Mouse (Mus musculus) CD4-positive, CD25-positive, alpha-beta regulatory T cell, adult 2 months (primary cell): Measurements from ENCODE around the gene Trir.

Experiments
- DNase-seq: peaks from one replicate; pipeline ENCODE4 v3.0.0-alpha.2; 2012; ENCODE audit warnings: low read depth, low spot score

Trir gene

GRCm38 (mm10) chr8:85026670-85027515, at the start of gene Trir:
TSS of gene Trir (plus strand) at chr8:85026823.
- DNase-seq = peak; percentile 95

- peak; percentile 88 for DNase-seq
Measured at GRCm38 (mm10) chr8:84977435-84978247, 49.0 kb upstream of the Trir start.

- peak; percentile 99 for DNase-seq
Measured at GRCm38 (mm10) chr8:84978248-84978940, 48.2 kb upstream of the Trir start, which contains the start of gene Junb. TSS of gene Junb (minus strand) at chr8:84978718.

GRCm38 (mm10) chr8:84979599-84980421, 46.8 kb upstream of the Trir start:
- peak; percentile 97 for DNase-seq

- peak; percentile 82 for DNase-seq
Measured at GRCm38 (mm10) chr8:84980622-84981358, 45.8 kb upstream of the Trir start.

- DNase-seq = peak; percentile 32
Measured at GRCm38 (mm10) chr8:84981644-84982498, 44.8 kb upstream of the Trir start.

GRCm38 (mm10) chr8:84982499-84983011, 44.1 kb upstream of the Trir start:
- peak; percentile 59 for DNase-seq

- peak; percentile 71 for DNase-seq
Measured at GRCm38 (mm10) chr8:84984294-84985048, 42.2 kb upstream of the Trir start.

- peak; percentile 74 for DNase-seq
Measured at GRCm38 (mm10) chr8:84985049-84985683, 41.5 kb upstream of the Trir start.

GRCm38 (mm10) chr8:84985684-84986378, 40.8 kb upstream of the Trir start:
- DNase-seq = peak; percentile 99

GRCm38 (mm10) chr8:84986379-84986945, 40.2 kb upstream of the Trir start:
- no peak for DNase-seq

GRCm38 (mm10) chr8:84987388-84987787, 39.2 kb upstream of the Trir start:
- DNase-seq = no peak

- DNase-seq = no peak
Measured at GRCm38 (mm10) chr8:84987903-84988302, 38.7 kb upstream of the Trir start.

GRCm38 (mm10) chr8:84989311-84989731, 37.3 kb upstream of the Trir start:
- peak; percentile 41 for DNase-seq

- peak; percentile 94 for DNase-seq
Measured at GRCm38 (mm10) chr8:84989810-84990209, 36.8 kb upstream of the Trir start.

- DNase-seq = peak; percentile 100
Measured at GRCm38 (mm10) chr8:84990349-84990748, 36.3 kb upstream of the Trir start, which contains the start of gene Hook2. TSS of gene Hook2 (plus strand) at chr8:84990603.

- peak; percentile 75 for DNase-seq
Measured at GRCm38 (mm10) chr8:84990836-84991235, 35.8 kb upstream of the Trir start.
